Mouse (Mus musculus) heart, postnatal 0 days (tissue): ENCODE measurements at regions not wholly inside any gene's neighbourhood (a gene's known extent, or its start where the extent isn't known, plus 50 kb on each side); places are given as distances from the start of the nearest gene placed in this dataset.
"Not testable (repeated sequence)": the region's sequence is repeated elsewhere in the genome, so short reads cannot be mapped to it uniquely, and the experiment has no call there.

Experiments
- CTCF ChIP-seq: IDR thresholded peaks from 2 replicates; pipeline ENCODE4 v1.5.1; 2016; ENCODE audit warnings: antibody characterized with exemption, control low read depth, low read depth
- EP300 ChIP-seq: IDR thresholded peaks from 2 replicates; pipeline ENCODE4 v1.6.1; 2016; ENCODE audit warnings: antibody characterized with exemption, low read depth

DNA sequence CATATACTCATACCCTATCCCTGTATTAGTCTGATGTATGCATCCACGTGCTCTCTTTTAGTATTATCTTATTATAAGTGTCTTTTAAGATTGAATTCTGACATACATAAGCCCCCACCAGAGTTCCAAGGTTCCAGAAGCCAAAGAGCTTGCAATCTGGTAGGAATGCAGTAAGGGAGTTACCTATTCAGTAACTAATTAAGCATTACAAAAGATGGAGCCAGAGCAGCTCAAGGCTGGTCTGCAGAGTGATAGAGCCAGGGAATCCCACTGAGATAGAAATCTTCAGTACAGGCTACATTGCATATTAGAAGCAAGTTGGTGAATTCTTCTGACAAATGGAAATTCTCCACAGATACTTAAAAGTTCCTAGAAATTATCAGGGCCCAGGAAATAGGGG is 790.7 kb downstream of the Prdm13 start:
- not testable (repeated sequence) for TF ChIP-seq CTCF, EP300
